Mouse (Mus musculus) neutrophil, adult 65 days (primary cell): ENCODE data around the gene Ifi213. TPM values are rescaled to one million over a fixed set of nuclear protein-coding genes. Genes with fewer than 3 reads are reported as not detected.

Experiments
- total RNA-seq: library from RNA; stranded (reverse); gene quantifications from 2 replicates; pipeline ENCODE4 v1.2.4, GENCODE M21; 2023

The Ifi213 gene
- 2.6 and 5.1 TPM in 2 replicates for total RNA-seq

DNA sequence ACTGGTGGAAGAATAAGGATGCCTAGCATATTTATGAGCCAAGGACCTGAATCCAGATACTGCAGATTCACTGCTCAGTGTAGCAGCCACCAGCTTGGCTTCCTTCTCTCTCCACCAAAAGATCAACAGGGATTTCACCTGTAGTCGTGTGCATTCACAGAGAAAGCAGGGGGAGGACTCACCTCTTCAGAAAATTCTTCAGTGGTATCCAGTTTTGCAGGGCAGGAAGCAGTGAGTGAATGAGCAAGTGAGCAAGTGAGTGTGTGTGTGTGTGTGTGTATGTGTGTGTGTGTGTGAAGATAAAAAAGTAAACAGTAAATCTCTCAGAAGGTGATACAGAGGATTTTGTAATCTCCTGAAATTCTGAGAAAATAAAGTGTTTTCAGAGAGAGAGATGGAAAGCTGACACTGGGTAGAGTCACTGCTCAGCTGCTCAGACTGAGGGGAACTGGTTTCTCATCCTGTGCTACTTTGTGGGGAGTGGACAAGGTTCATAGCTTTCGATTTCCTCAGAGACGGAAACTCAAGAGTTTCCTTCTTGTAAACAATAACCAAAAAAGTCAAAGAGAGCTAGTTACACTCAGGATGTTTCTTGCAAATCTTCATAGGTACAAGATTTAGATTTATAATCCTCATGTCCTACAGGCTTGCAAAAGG lies at the start of gene Ifi213:
Gene Ifi213 (minus strand): TSS at position 437 of the 657 bp plus-strand sequence.

DNA sequence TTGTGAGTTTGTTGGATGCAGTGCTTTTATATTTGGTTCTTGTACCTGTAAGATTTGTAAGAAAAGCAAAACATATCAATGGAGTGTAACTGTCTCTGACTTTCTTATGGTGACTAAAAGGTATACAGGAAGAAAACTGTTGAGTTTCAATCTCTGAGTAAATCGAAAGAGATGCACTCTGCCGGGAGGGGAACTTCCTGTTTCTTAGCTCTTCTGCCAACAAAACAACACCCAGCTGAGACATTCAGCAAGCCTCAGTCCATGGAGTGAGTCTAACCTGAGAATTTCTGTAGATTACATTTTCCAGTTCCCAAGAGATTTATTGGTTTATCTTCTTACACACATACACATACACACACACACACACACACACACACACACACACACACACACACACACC lies 31.5 kb upstream of the Ifi213 start, which contains the start of gene Ifi209:
Gene Ifi209 (plus strand): TSS at position 296 of the 400 bp plus-strand sequence.

DNA sequence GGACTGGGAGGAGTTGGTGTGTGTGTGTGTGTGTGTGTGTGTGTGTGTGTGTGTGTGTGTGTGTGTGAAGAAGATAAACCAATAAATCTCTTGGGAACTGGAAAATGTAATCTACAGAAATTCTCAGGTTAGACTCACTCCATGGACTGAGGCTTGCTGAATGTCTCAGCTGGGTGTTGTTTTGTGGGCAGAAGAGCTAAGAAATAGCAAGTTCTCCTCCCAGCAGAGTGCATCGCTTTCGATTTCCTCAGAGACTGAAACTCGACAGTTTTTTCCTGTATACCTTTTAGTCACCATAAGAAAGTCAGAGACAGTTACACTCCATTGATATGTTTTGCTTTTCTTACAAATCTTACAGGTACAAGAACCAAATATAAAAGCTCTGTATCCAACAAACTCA lies 63.3 kb downstream of the Ifi213 start, which contains the start of gene Ifi214:
Gene Ifi214 (minus strand): TSS at position 167 of the 400 bp plus-strand sequence.

Other genes with a start within 250 kb of the Ifi213 start
- gene Aim2, start 248.4 kb downstream of the Ifi213 start, total RNA-seq, result 44.3 and 65.2 TPM in 2 replicates
- 0.75 and 0.82 TPM in 2 replicates for gene Cadm3, start 231.6 kb downstream of the Ifi213 start, total RNA-seq
- 0.66 and 3.1 TPM in 2 replicates for gene Ifi206, start 108.2 kb downstream of the Ifi213 start, total RNA-seq
- gene Ifi214, start 63.3 kb downstream of the Ifi213 start, total RNA-seq, result 0.16 TPM in 1 of 2 replicates, not detected in the other
- 17.1 and 24.6 TPM in 2 replicates for gene Ifi209, start 31.6 kb upstream of the Ifi213 start, total RNA-seq
- gene Ifi208, start 74.4 kb upstream of the Ifi213 start, total RNA-seq, result 0.60 and 1.0 TPM in 2 replicates
- gene Ifi207, start 142.5 kb upstream of the Ifi213 start, total RNA-seq, result 7.8 and 20.1 TPM in 2 replicates
- gene Ifi204, start 167.7 kb upstream of the Ifi213 start, total RNA-seq, result 17.8 and 32.9 TPM in 2 replicates